Mouse (Mus musculus) ES-Bruce4 (cell line): ENCODE measurements around the gene Mup20. TPM values are rescaled to one million over a fixed set of nuclear protein-coding genes. Genes with fewer than 3 reads are reported as not detected.
"Not testable (repeated sequence)": the region's sequence is repeated elsewhere in the genome, so short reads cannot be mapped to it uniquely, and the experiment has no call there.

Experiments
- H3K27ac ChIP-seq: 2 replicates; pipeline ENCODE4 v1.5.1; 2012; ENCODE audit warnings: low read length, inconsistent platforms; ENCODE audit not compliant: insufficient read depth
- H3K27me3 ChIP-seq: 2 replicates; pipeline ENCODE4 v1.6.1; 2012; ENCODE audit warnings: mild to moderate bottlenecking, low read length, inconsistent platforms; ENCODE audit not compliant: control insufficient read depth, poor library complexity, insufficient read depth, severe bottlenecking
- H3K36me3 ChIP-seq: 2 replicates; pipeline ENCODE4 v1.6.1; 2012; ENCODE audit warnings: inconsistent platforms, mild to moderate bottlenecking, low read length, moderate library complexity; ENCODE audit not compliant: control insufficient read depth, poor library complexity, insufficient read depth, severe bottlenecking
- H3K4me1 ChIP-seq: one replicate; pipeline ENCODE4 v1.8.1; 2011; ENCODE audit warnings: low read length; ENCODE audit not compliant: control insufficient read depth, insufficient read depth
- H3K4me3 ChIP-seq: 2 replicates; pipeline ENCODE4 v1.5.1; 2011; ENCODE audit warnings: low read depth, mild to moderate bottlenecking, low read length
- H3K9ac ChIP-seq: 2 replicates; pipeline ENCODE4 v1.6.1; 2012; ENCODE audit warnings: low read depth, mild to moderate bottlenecking, inconsistent platforms; ENCODE audit not compliant: poor library complexity, severe bottlenecking
- H3K9me3 ChIP-seq: replicated peaks from 2 replicates; pipeline ENCODE4 v1.6.1; 2012; ENCODE audit warnings: mild to moderate bottlenecking, low read length, inconsistent platforms; ENCODE audit not compliant: control insufficient read depth, poor library complexity, insufficient read depth, severe bottlenecking
- CTCF ChIP-seq: IDR thresholded peaks from one replicate; pipeline ENCODE4 v1.8.1; 2011; ENCODE audit warnings: low read depth, low read length
- EP300 ChIP-seq: IDR thresholded peaks from 2 replicates; pipeline ENCODE4 v1.6.1; 2011; ENCODE audit warnings: low read depth, low read length; ENCODE audit not compliant: insufficient read depth
- POLR2A ChIP-seq: IDR thresholded peaks from one replicate; pipeline ENCODE4 v1.8.1; 2011; ENCODE audit warnings: low read length; ENCODE audit not compliant: insufficient read depth
- polyA plus RNA-seq: library from polyadenylated mRNA; stranded (reverse); fragments of >200 nt; gene quantifications from 2 replicates; pipeline ENCODE4 v1.2.4, GENCODE M21; 2011; ENCODE audit warnings: low read depth; ENCODE audit not compliant: missing spikeins, insufficient read depth, insufficient read length

The Mup20 gene
- polyA plus RNA-seq, result not detected in 2 replicates

GRCm38 (mm10) chr4:62054058-62054457 lies at the start of gene Mup20:
TSS of gene Mup20 (minus strand) at chr4:62054158.
- H3K27ac ChIP-seq, H3K27me3 ChIP-seq, H3K9me3 ChIP-seq, H3K36me3 ChIP-seq, H3K4me3 ChIP-seq, H3K4me1 ChIP-seq, H3K9ac ChIP-seq: not testable (repeated sequence)

GRCm38 (mm10) chr4:62103366-62103765 lies 49.4 kb upstream of the Mup20 start:
- not testable (repeated sequence) for H3K27me3 ChIP-seq, H3K9me3 ChIP-seq, H3K4me1 ChIP-seq, H3K4me3 ChIP-seq, H3K9ac ChIP-seq, H3K36me3 ChIP-seq, H3K27ac ChIP-seq

- Histone ChIP-seq H3K9me3 (no peaks in the 10 kb centered on the region; the same call in 1 of the 2 replicates), H3K36me3 (no peaks in the 10 kb centered on the region), H3K27ac (no peak overlapping the region), H3K4me1 (no peaks in the 10 kb centered on the region), H3K27me3 (no peaks in the 10 kb centered on the region; the same call in 1 of the 2 replicates), H3K9ac (no peak overlapping the region), H3K4me3 (no peak overlapping the region)
- TF ChIP-seq EP300 (no peak), CTCF (no peak), POLR2A (no peak)
Measured at GRCm38 (mm10) chr4:62087953-62088352, 34.0 kb upstream of the Mup20 start.

- H3K4me3 ChIP-seq, result no peak within 1 kb of the TSS
- no peaks in the 10 kb centered on the region for H3K4me1 ChIP-seq
- H3K9ac ChIP-seq, result no peak within 1 kb of the TSS
- TF ChIP-seq POLR2A, result no peak
- no peak for TF ChIP-seq EP300
- TF ChIP-seq CTCF, result no peak
- no peaks in the 10 kb centered on the region; the same call in 1 of the 2 replicates for H3K27me3 ChIP-seq
- H3K27ac ChIP-seq, result no peak within 1 kb of the TSS
- no peaks in the 10 kb centered on the region; the same call in 1 of the 2 replicates for H3K9me3 ChIP-seq
- H3K36me3 ChIP-seq, result no peaks in the 10 kb centered on the region
Measured at GRCm38 (mm10) chr4:62087241-62087640, 33.3 kb upstream of the Mup20 start, which contains the start of gene Mup3. TSS of gene Mup3 (minus strand) at chr4:62087342.

GRCm38 (mm10) chr4:62082755-62083154 lies 28.8 kb upstream of the Mup20 start:
- H3K9me3 ChIP-seq, result no peaks in the 10 kb centered on the region
- H3K4me1 ChIP-seq, result no peaks in the 10 kb centered on the region
- H3K27me3 ChIP-seq, result no peaks in the 10 kb centered on the region; the same call in 1 of the 2 replicates
- no peak overlapping the region for H3K27ac ChIP-seq
- TF ChIP-seq CTCF (no peak), POLR2A (no peak), EP300 (no peak)
- no peak overlapping the region for H3K9ac ChIP-seq
- no peaks in the 10 kb centered on the region for H3K36me3 ChIP-seq
- no peak overlapping the region for H3K4me3 ChIP-seq

GRCm38 (mm10) chr4:62075126-62075525 lies 21.2 kb upstream of the Mup20 start:
- no peaks in the 10 kb centered on the region for H3K27me3 ChIP-seq
- TF ChIP-seq CTCF (no peak), EP300 (no peak), POLR2A (no peak)
- peaks cover 12% of the 10 kb centered on the region for H3K9me3 ChIP-seq

GRCm38 (mm10) chr4:62054780-62055179 lies 822 bp upstream of the Mup20 start:
- H3K4me3 ChIP-seq, H3K9me3 ChIP-seq, H3K9ac ChIP-seq, H3K36me3 ChIP-seq, H3K27ac ChIP-seq, H3K27me3 ChIP-seq, H3K4me1 ChIP-seq: not testable (repeated sequence)

More at GRCm38 (mm10) chr4:62075126-62075525, 21.2 kb upstream of the Mup20 start:
- H3K36me3 ChIP-seq, result no peaks in the 10 kb centered on the region
- no peaks in the 10 kb centered on the region for H3K4me1 ChIP-seq
- H3K27ac ChIP-seq, result no peak overlapping the region
- H3K4me3 ChIP-seq, result no peak overlapping the region
- H3K9ac ChIP-seq, result no peak overlapping the region
